Mouse (Mus musculus) myocyte (in vitro differentiated cells): Measurements from ENCODE around the gene Gm10277. TPM values are rescaled to one million over a fixed set of nuclear protein-coding genes. Genes with fewer than 3 reads are reported as not detected.
A peak's percentile ranks its signal among the peaks of the same experiment; 100 is the strongest.

Experiments used
- H3K27me3 ChIP-seq: one replicate; pipeline ENCODE4 v1.6.1; 2011; ENCODE audit not compliant: control insufficient read depth, insufficient read depth, insufficient read length
- H3K36me3 ChIP-seq: one replicate; pipeline ENCODE4 v1.6.1; 2011; ENCODE audit not compliant: control insufficient read depth, insufficient read depth
- H3K4me2 ChIP-seq: one replicate; pipeline ENCODE4 v1.6.1; 2011; ENCODE audit warnings: low read depth, control low read depth
- H3K4me3 ChIP-seq: one replicate; pipeline ENCODE4 v1.5.1; 2011; ENCODE audit warnings: mild to moderate bottlenecking, control low read depth, moderate library complexity
- H3K79me2 ChIP-seq: one replicate; pipeline ENCODE4 v1.6.1; 2011; ENCODE audit not compliant: control insufficient read depth, insufficient read depth
- H3ac ChIP-seq: one replicate; pipeline ENCODE4 v1.6.1; 2011; ENCODE audit not compliant: control insufficient read depth, insufficient read length
- CEBPB ChIP-seq: IDR thresholded peaks from 2 replicates; pipeline ENCODE4 v1.6.1; 2011; ENCODE audit warnings: mild to moderate bottlenecking, moderate library complexity; ENCODE audit not compliant: poor library complexity, insufficient read depth, severe bottlenecking
- E2F4 ChIP-seq: IDR thresholded peaks from one replicate; pipeline ENCODE4 v1.6.1; 2011; ENCODE audit warnings: mild to moderate bottlenecking, control low read depth, moderate library complexity; ENCODE audit not compliant: insufficient read depth
- MAX ChIP-seq: IDR thresholded peaks from one replicate; pipeline ENCODE4 v1.6.1; 2011; ENCODE audit warnings: low read depth, mild to moderate bottlenecking, control low read depth
- MYOD1 ChIP-seq, 3 experiments: IDR thresholded peaks; one replicate each; pipeline ENCODE4 v1.6.1; 2011; ENCODE audit warnings: control low read depth in 2 of 3, low read depth in 2 of 3, mild to moderate bottlenecking in 2 of 3, moderate library complexity in 1 of 3; ENCODE audit not compliant: insufficient read length in 2 of 3, control insufficient read depth in 1 of 3
- MYOG ChIP-seq, 3 experiments: IDR thresholded peaks; one replicate each; pipeline ENCODE4 v1.6.1; 2011; ENCODE audit warnings: control low read depth in 2 of 3, low read depth in 2 of 3, mild to moderate bottlenecking in 2 of 3; ENCODE audit not compliant: insufficient read length in 2 of 3, control insufficient read depth in 1 of 3, insufficient read depth in 1 of 3
- POLR2A ChIP-seq: IDR thresholded peaks from one replicate; pipeline ENCODE4 v1.6.1; 2011; ENCODE audit warnings: low read depth, mild to moderate bottlenecking, control low read depth, moderate library complexity; ENCODE audit not compliant: insufficient read length
- POLR2AphosphoS2 ChIP-seq: IDR thresholded peaks from one replicate; pipeline ENCODE4 v1.6.1; 2011; ENCODE audit warnings: low read depth, control low read depth; ENCODE audit not compliant: insufficient read length
- REST ChIP-seq: IDR thresholded peaks from one replicate; pipeline ENCODE4 v1.6.1; 2011; ENCODE audit warnings: mild to moderate bottlenecking, control low read depth, moderate library complexity; ENCODE audit not compliant: insufficient read depth, insufficient read length
- SRF ChIP-seq: IDR thresholded peaks from one replicate; pipeline ENCODE4 v1.6.1; 2011; ENCODE audit warnings: low read depth; ENCODE audit not compliant: control insufficient read depth, insufficient read length
- TCF12 ChIP-seq: IDR thresholded peaks from one replicate; pipeline ENCODE4 v1.6.1; 2011; ENCODE audit warnings: mild to moderate bottlenecking, control low read depth; ENCODE audit not compliant: poor library complexity, insufficient read depth, severe bottlenecking
- TCF3 ChIP-seq: IDR thresholded peaks from one replicate; pipeline ENCODE4 v1.6.1; 2011; ENCODE audit warnings: low read depth, control low read depth; ENCODE audit not compliant: insufficient read length
- USF1 ChIP-seq: IDR thresholded peaks from one replicate; pipeline ENCODE4 v1.6.1; 2011; ENCODE audit warnings: low read depth, mild to moderate bottlenecking, control low read depth, moderate library complexity
- polyA plus RNA-seq: library from polyadenylated mRNA; unstranded; fragments of >200 nt; fragmentation: generic; extraction: Trizol; gene quantifications from one replicate; pipeline ENCODE4 v1.2.1, GENCODE M21; 2012; ENCODE audit warnings: missing spikeins

The Gm10277 gene
- polyA plus RNA-seq, 1 experiment = 0.07 TPM

- Histone ChIP-seq H3K79me2 (peaks cover 20% of the 10 kb centered on the region), H3K4me3 (no peak overlapping the region), H3K36me3 (no peaks in the 10 kb centered on the region), H3ac (no peak overlapping the region), H3K4me2 (no peak overlapping the region), H3K27me3 (no peaks in the 10 kb centered on the region)
- TF ChIP-seq MYOG (IDR thresholded peaks at IDR 0.05; ENCODE audit: control insufficient read depth in 1 of 3, insufficient read depth in 1 of 3, insufficient read length in 2 of 3, low read depth in 2 of 3) = peak in 1 of 3 experiments; percentile 17
- TF ChIP-seq POLR2A = no peak
Observed at GRCm38 (mm10) chr11:77770346-77770745, 17.2 kb downstream of the Gm10277 start.

DNA sequence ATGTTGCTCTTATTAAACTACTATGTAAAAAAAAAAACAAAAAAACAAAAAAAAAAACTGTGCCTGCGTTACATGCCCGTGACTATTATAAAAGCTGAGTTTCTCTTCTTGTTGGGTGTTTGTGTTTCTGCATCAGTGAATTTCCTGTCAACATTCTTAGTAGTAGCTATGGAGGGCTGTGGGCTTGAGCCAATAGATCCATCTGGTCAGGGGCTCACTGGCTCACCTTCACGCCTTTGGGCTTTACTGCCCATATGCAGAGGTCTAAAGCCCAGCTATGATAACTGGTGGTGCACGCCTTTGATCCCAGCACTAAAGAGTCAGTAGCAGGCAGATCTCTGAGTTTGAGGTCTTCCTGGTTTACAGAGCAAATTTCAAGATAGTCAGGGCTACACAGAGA lies 18.1 kb downstream of the Gm10277 start:
- no peak for TF ChIP-seq E2F4
- TF ChIP-seq POLR2A = no peak
- no peak for TF ChIP-seq MYOD1 (IDR thresholded peaks at IDR 0.05; ENCODE audit: control insufficient read depth in 1 of 3, insufficient read length in 2 of 3, low read depth in 2 of 3)
- TF ChIP-seq USF1 = no peak
- TF ChIP-seq TCF12 = no peak
- TF ChIP-seq POLR2AphosphoS2 = no peak
- no peak for TF ChIP-seq MYOG (IDR thresholded peaks at IDR 0.05; ENCODE audit: control insufficient read depth in 1 of 3, insufficient read depth in 1 of 3, insufficient read length in 2 of 3, low read depth in 2 of 3)
- no peak for TF ChIP-seq MAX
- no peak for TF ChIP-seq CEBPB
- TF ChIP-seq SRF = no peak
- no peak for TF ChIP-seq REST
- TF ChIP-seq TCF3 = no peak
- Histone ChIP-seq H3ac (no peak overlapping the region), H3K4me2 (no peak overlapping the region), H3K36me3 (no peaks in the 10 kb centered on the region), H3K27me3 (no peaks in the 10 kb centered on the region), H3K79me2 (peaks cover 29% of the 10 kb centered on the region), H3K4me3 (no peak overlapping the region)

DNA sequence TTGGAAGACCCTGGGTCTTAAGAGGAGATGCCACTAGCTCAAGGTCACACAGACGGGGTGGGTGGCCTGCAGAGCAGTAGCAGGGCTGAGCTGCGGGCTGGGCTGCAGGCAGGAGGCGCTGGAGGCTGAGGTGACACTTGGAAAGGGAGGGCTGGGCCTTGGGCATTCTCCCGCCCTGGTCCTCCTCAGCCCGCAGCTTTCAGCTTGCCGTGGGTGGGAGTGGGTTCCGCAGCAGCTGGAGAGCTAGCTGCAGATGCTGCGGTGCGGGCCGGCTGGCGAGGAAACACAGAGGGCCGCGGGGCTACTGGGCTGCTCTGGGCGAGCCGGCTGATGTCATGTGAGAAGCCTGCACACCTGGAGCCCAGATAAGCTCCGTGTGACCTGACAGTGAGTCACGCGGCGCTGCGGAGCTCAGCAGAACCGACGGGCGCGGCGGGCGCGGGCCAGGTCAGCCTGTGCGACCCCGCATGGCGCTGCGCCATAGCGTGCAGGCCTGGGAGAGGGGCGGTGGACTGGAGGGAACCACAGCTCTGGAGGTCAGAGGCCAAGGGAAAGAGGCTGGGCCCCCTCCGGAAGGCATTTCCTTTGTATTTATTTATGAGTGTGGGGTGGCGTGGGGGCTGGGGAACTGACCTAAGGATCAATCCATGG lies 21.1 kb downstream of the Gm10277 start:
- Histone ChIP-seq H3ac (no peak overlapping the region), H3K27me3 (no peaks in the 10 kb centered on the region), H3K4me2 (no peak overlapping the region), H3K4me3 (no peak overlapping the region), H3K36me3 (no peaks in the 10 kb centered on the region), H3K79me2 (peaks cover 38% of the 10 kb centered on the region)
- TF ChIP-seq MYOD1 (IDR thresholded peaks at IDR 0.05; ENCODE audit: control insufficient read depth in 1 of 3, insufficient read length in 2 of 3, low read depth in 2 of 3) = peak in 1 of 3 experiments; percentile 19
- no peak for TF ChIP-seq TCF3
- no peak for TF ChIP-seq REST
- peak in 1 of 3 experiments; percentile 31 for TF ChIP-seq MYOG (IDR thresholded peaks at IDR 0.05; ENCODE audit: control insufficient read depth in 1 of 3, insufficient read depth in 1 of 3, insufficient read length in 2 of 3, low read depth in 2 of 3)

DNA sequence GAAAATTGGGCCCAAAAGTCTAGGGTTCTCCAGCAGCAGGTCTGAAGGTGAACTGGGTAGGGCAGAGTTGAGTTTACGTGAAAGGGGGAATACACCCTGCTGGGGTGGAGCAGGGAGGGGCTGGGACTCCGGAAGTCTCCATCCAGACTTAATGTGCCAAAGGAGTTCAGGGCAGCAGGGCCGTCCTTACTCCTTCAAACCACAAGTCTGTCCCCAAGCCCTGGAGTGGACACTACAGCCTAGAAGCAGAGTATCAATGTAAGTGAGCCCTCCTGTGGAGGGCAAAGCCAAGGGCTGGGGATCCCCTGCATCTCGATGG lies 22.1 kb downstream of the Gm10277 start:
- Histone ChIP-seq H3K4me2 (no peak overlapping the region), H3K79me2 (peaks cover 38% of the 10 kb centered on the region), H3K4me3 (no peak overlapping the region), H3K27me3 (no peaks in the 10 kb centered on the region), H3K36me3 (no peaks in the 10 kb centered on the region), H3ac (no peak overlapping the region)
- TF ChIP-seq MYOD1 (IDR thresholded peaks at IDR 0.05; ENCODE audit: control insufficient read depth in 1 of 3, insufficient read length in 2 of 3, low read depth in 2 of 3) (no peak), SRF (no peak), REST (no peak), MYOG (IDR thresholded peaks at IDR 0.05; ENCODE audit: control insufficient read depth in 1 of 3, insufficient read depth in 1 of 3, insufficient read length in 2 of 3, low read depth in 2 of 3) (no peak), MAX (no peak), TCF3 (no peak), POLR2A (no peak), TCF12 (no peak), USF1 (no peak), E2F4 (no peak), CEBPB (no peak), POLR2AphosphoS2 (no peak)

GRCm38 (mm10) chr11:77764694-77765458 lies 22.7 kb downstream of the Gm10277 start:
- Histone ChIP-seq H3K27me3 (no peaks in the 10 kb centered on the region), H3K4me3 (no peak overlapping the region), H3K79me2 (peaks cover 38% of the 10 kb centered on the region)

More at GRCm38 (mm10) chr11:77764694-77765458, 22.7 kb downstream of the Gm10277 start:
- H3K4me2 ChIP-seq = no peak overlapping the region
- TF ChIP-seq TCF12 (no peak), POLR2AphosphoS2 (no peak), MAX (no peak), SRF (no peak), E2F4 (no peak), POLR2A (no peak), MYOG (IDR thresholded peaks at IDR 0.05; ENCODE audit: control insufficient read depth in 1 of 3, insufficient read depth in 1 of 3, insufficient read length in 2 of 3, low read depth in 2 of 3) (no peak), TCF3 (no peak), MYOD1 (IDR thresholded peaks at IDR 0.05; ENCODE audit: control insufficient read depth in 1 of 3, insufficient read length in 2 of 3, low read depth in 2 of 3) (no peak), REST (no peak), USF1 (no peak), CEBPB (no peak)
- no peak overlapping the region for H3ac ChIP-seq
- H3K36me3 ChIP-seq = no peaks in the 10 kb centered on the region
